Mouse (Mus musculus) liver, embryonic 11.5 days (tissue): Measurements from ENCODE around the gene Tspan11. TPM values are rescaled to one million over a fixed set of nuclear protein-coding genes. Genes with fewer than 3 reads are reported as not detected.

Source experiments
- ATAC-seq: fragments of 200-750 bp; cut with Nextera tagmentation; replicated peaks from 2 replicates; pipeline ENCODE4 v1.8.0; 2017; ENCODE audit warnings: moderate number of reproducible peaks, mild to moderate bottlenecking, moderate TSS enrichment, moderate library complexity; ENCODE audit not compliant: low FRiP score
- DNase-seq: peaks from one replicate; pipeline ENCODE4 v3.0.0-alpha.2; 2017; ENCODE audit warnings: low spot score
- H3K27ac ChIP-seq: fragments of 300-500 bp; sonication (generic); 2 replicates; pipeline ENCODE4 v1.5.1; 2014; ENCODE audit warnings: mild to moderate bottlenecking, low read depth, low read length, control low read depth
- H3K27me3 ChIP-seq: fragments of 300-500 bp; sonication (generic); replicated peaks from 2 replicates; pipeline ENCODE4 v1.6.1; 2014; ENCODE audit warnings: low read length, mixed read lengths; ENCODE audit not compliant: control insufficient read depth, insufficient read depth
- H3K36me3 ChIP-seq: fragments of 300-500 bp; sonication (generic); 2 replicates; pipeline ENCODE4 v1.6.1; 2014; ENCODE audit warnings: mild to moderate bottlenecking, low read length, moderate library complexity, mixed read lengths; ENCODE audit not compliant: control insufficient read depth, insufficient read depth
- H3K4me1 ChIP-seq: fragments of 300-500 bp; sonication (generic); replicated peaks from 2 replicates; pipeline ENCODE4 v1.6.1; 2014; ENCODE audit warnings: low read length, mixed read lengths; ENCODE audit not compliant: control insufficient read depth, insufficient read depth
- H3K4me2 ChIP-seq: fragments of 300-500 bp; sonication (generic); 2 replicates; pipeline ENCODE4 v1.6.1; 2014; ENCODE audit warnings: mild to moderate bottlenecking, control low read depth, moderate library complexity
- H3K4me3 ChIP-seq: fragments of 300-500 bp; sonication (generic); 2 replicates; pipeline ENCODE4 v1.5.1; 2014; ENCODE audit warnings: low read depth, low read length, control low read depth
- H3K9ac ChIP-seq: fragments of 300-500 bp; sonication (generic); 2 replicates; pipeline ENCODE4 v1.6.1; 2014; ENCODE audit warnings: low read depth, low read length, control low read depth
- H3K9me3 ChIP-seq: fragments of 300-500 bp; sonication (generic); 2 replicates; pipeline ENCODE4 v1.6.1; 2016; ENCODE audit warnings: low read length, inconsistent platforms, mixed read lengths; ENCODE audit not compliant: control insufficient read depth
- WGBS: fragments of 180-500 bp; shearing (Covaris S2); extraction: QIAGEN DNeasy Blood & Tissue Kit; methylation state at CpG from one replicate; pipeline ENCODE4 v1.1.7; 2014; 5-methylcytosine and 5-hydroxymethylcytosine counted together
- polyA plus RNA-seq: library from polyadenylated mRNA; unstranded; fragments of >200 nt; fragmentation: Nextera tagmentation; extraction: Ambion mirVana; gene quantifications from 2 replicates; pipeline ENCODE4 v1.2.1, GENCODE M21; 2014

Gene Tspan11
- polyA plus RNA-seq, 1 experiment from 2014 or later, result 1.7 TPM

GRCm38 (mm10) chr6:127976695-127977094, 89.3 kb downstream of the Tspan11 start:
- Histone ChIP-seq H3K4me1 (0 out of 2 replicates have a peak, but pooled peaks cover 4% of the 10 kb centered on the region), H3K9me3 (no peaks in the 10 kb centered on the region), H3K27ac (no peak overlapping the region), H3K4me2 (no peak overlapping the region), H3K36me3 (no peaks in the 10 kb centered on the region), H3K4me3 (no peak overlapping the region), H3K27me3 (no peaks in the 10 kb centered on the region), H3K9ac (no peak overlapping the region)
- 79% methylated on average over 6 of the region's 6 CpGs for WGBS
- ATAC-seq (no peak), DNase-seq (no peak)

GRCm38 (mm10) chr6:127978941-127979340, 91.6 kb downstream of the Tspan11 start:
- 77% methylated on average over 20 of the region's 20 CpGs for WGBS
- no peak overlapping the region for H3K27ac ChIP-seq
- DNase-seq (no peak), ATAC-seq (no peak)
- H3K27me3 ChIP-seq, result no peaks in the 10 kb centered on the region
- no peak overlapping the region for H3K4me2 ChIP-seq
- no peak overlapping the region for H3K9ac ChIP-seq
- no peak overlapping the region for H3K4me3 ChIP-seq
- no peaks in the 10 kb centered on the region for H3K36me3 ChIP-seq
- H3K9me3 ChIP-seq, result no peaks in the 10 kb centered on the region
- H3K4me1 ChIP-seq, result 0 out of 2 replicates have a peak, but pooled peaks cover 4% of the 10 kb centered on the region

GRCm38 (mm10) chr6:127979831-127980230, 92.4 kb downstream of the Tspan11 start:
- Histone ChIP-seq H3K4me1 (0 out of 2 replicates have a peak, but pooled peaks cover 4% of the 10 kb centered on the region), H3K4me3 (no peak overlapping the region), H3K9ac (no peak overlapping the region), H3K36me3 (no peaks in the 10 kb centered on the region), H3K27me3 (no peaks in the 10 kb centered on the region), H3K4me2 (no peak overlapping the region), H3K27ac (no peak overlapping the region), H3K9me3 (no peaks in the 10 kb centered on the region)
- ATAC-seq (no peak), DNase-seq (no peak)
- 90% methylated on average over 5 of the region's 5 CpGs for WGBS

GRCm38 (mm10) chr6:127980381-127981045, 93.1 kb downstream of the Tspan11 start:
- Histone ChIP-seq H3K27ac (no peak overlapping the region), H3K27me3 (no peaks in the 10 kb centered on the region), H3K4me2 (no peak overlapping the region), H3K9me3 (no peaks in the 10 kb centered on the region), H3K4me1 (0 out of 2 replicates have a peak, but pooled peaks cover 4% of the 10 kb centered on the region), H3K4me3 (no peak overlapping the region), H3K36me3 (no peaks in the 10 kb centered on the region), H3K9ac (no peak overlapping the region)
- DNase-seq, result no peak
- ATAC-seq, result no peak
- 71% methylated on average over 11 of the region's 11 CpGs for WGBS

GRCm38 (mm10) chr6:127981176-127981575, 93.8 kb downstream of the Tspan11 start:
- Histone ChIP-seq H3K4me3 (no peak overlapping the region), H3K9me3 (no peaks in the 10 kb centered on the region), H3K27me3 (no peaks in the 10 kb centered on the region), H3K9ac (no peak overlapping the region), H3K4me2 (no peak overlapping the region), H3K36me3 (no peaks in the 10 kb centered on the region), H3K27ac (no peak overlapping the region), H3K4me1 (0 out of 2 replicates have a peak, but pooled peaks cover 4% of the 10 kb centered on the region)
- ATAC-seq (no peak), DNase-seq (no peak)
- 65% methylated on average over 8 of the region's 8 CpGs for WGBS

GRCm38 (mm10) chr6:127986357-127986756, 99.0 kb downstream of the Tspan11 start:
- Histone ChIP-seq H3K36me3 (no peaks in the 10 kb centered on the region), H3K4me1 (no peaks in the 10 kb centered on the region), H3K27me3 (no peaks in the 10 kb centered on the region), H3K27ac (no peak overlapping the region), H3K4me2 (no peak overlapping the region), H3K9me3 (no peaks in the 10 kb centered on the region), H3K9ac (no peak overlapping the region), H3K4me3 (no peak overlapping the region)
- ATAC-seq, result no peak
- 37% methylated on average over 9 of the region's 9 CpGs for WGBS
- DNase-seq, result no peak

- no peaks in the 10 kb centered on the region for H3K27me3 ChIP-seq
- H3K27ac ChIP-seq, result no peak overlapping the region
- H3K4me1 ChIP-seq, result no peaks in the 10 kb centered on the region; the same call in 1 of the 2 replicates
These were observed 100.0 kb downstream of the Tspan11 start for GRCm38 (mm10) chr6:127987374-127987773.

GRCm38 (mm10) chr6:127988944-127989494, 101.6 kb downstream of the Tspan11 start:
- Histone ChIP-seq H3K4me2 (no peak overlapping the region), H3K27ac (no peak overlapping the region), H3K4me1 (peaks cover 6% of the 10 kb centered on the region; the same call in 1 of the 2 replicates), H3K9ac (no peak overlapping the region), H3K9me3 (no peaks in the 10 kb centered on the region), H3K4me3 (no peak overlapping the region), H3K36me3 (no peaks in the 10 kb centered on the region), H3K27me3 (no peaks in the 10 kb centered on the region)
- no peak for DNase-seq
- WGBS, result 88% methylated on average over 12 of the region's 12 CpGs
- ATAC-seq, result no peak

More at GRCm38 (mm10) chr6:127987374-127987773, 100.0 kb downstream of the Tspan11 start:
- DNase-seq, result no peak
- no peaks in the 10 kb centered on the region for H3K9me3 ChIP-seq
- H3K36me3 ChIP-seq, result no peaks in the 10 kb centered on the region
- H3K9ac ChIP-seq, result no peak overlapping the region
- no peak overlapping the region for H3K4me2 ChIP-seq
- H3K4me3 ChIP-seq, result no peak overlapping the region
- 93% methylated on average over 14 of the region's 14 CpGs for WGBS
- no peak for ATAC-seq
